Comparison of ENCODE assay signal across 13 mouse cellular contexts in genomic region chr8:72323131-72323725, GRCm38 (mm10). TPM values are rescaled to one million over a fixed set of nuclear protein-coding genes. Genes with fewer than 3 reads are reported as not detected.
A peak's percentile ranks its signal among the peaks of the same experiment; 100 is the strongest.
DNase-seq lines count a peak whose midpoint lies in the region; ATAC-seq and TF ChIP-seq lines count a peak whose summit lies in the region.
"Had no signal": no experiment of that assay in that cellular context is flagged by ENCODE, and none has a peak within 500 bp of the region (broad histone marks: within the 10 kb centered on the region; RNA-seq: fewer than 3 reads in every experiment).

No protein-coding gene starts in this region.

- 51% methylated on average over 6 of the region's 6 CpGs for WGBS in heart, embryonic 11.5 days (ENCODE audit: insufficient replicate concordance)
- WGBS in hindbrain, embryonic 14.5 days, result 73% methylated on average over 6 of the region's 6 CpGs

- peaks cover 19% of the 10 kb centered on the region for H3K27me3 ChIP-seq in heart, embryonic 11.5 days (ENCODE audit: control insufficient read depth, insufficient read depth, low read length)
- H3K27me3 ChIP-seq in splenic B cell, adult 2 months (ENCODE audit: control insufficient read depth, insufficient read depth, low read length, poor library complexity, severe bottlenecking), result no peaks in the 10 kb centered on the region
- peaks cover 40% of the 10 kb centered on the region for H3K27me3 ChIP-seq in hindbrain, embryonic 14.5 days (ENCODE audit: control insufficient read depth, insufficient read depth, low read length)

- TF ChIP-seq POLR2A in embryonic fibroblast, embryonic 13.5 days (IDR thresholded peaks at IDR 0.05; ENCODE audit: low read depth, low read length), result 0 out of 2 replicates have a peak, but pooled peaks have one; percentile 3

- no peaks in the 10 kb centered on the region for H3K9me3 ChIP-seq in heart, embryonic 11.5 days (replicated peaks; ENCODE audit: control insufficient read depth, low read length)
- no peaks in the 10 kb centered on the region for H3K9me3 ChIP-seq in hindbrain, embryonic 14.5 days (ENCODE audit: control insufficient read depth, low read length)
- H3K9me3 ChIP-seq: hindbrain, embryonic 13.5 days had no signal

- ATAC-seq in heart, embryonic 11.5 days (replicated peaks; ENCODE audit: insufficient number of reproducible peaks, low FRiP score, low TSS enrichment), result no peak
- ATAC-seq in hindbrain, embryonic 14.5 days (ENCODE audit: low FRiP score), result no peak
- ATAC-seq: forebrain, embryonic 14.5 days had no signal

- H3K4me3 ChIP-seq in heart, embryonic 11.5 days (ENCODE audit: low read depth, low read length), result 0 out of 2 replicates have a peak overlapping the region, but pooled peaks have one; percentile 8
- H3K4me3 ChIP-seq in embryonic fibroblast, embryonic 13.5 days (ENCODE audit: insufficient read depth, low read length), result no peak overlapping the region
- no peak overlapping the region for H3K4me3 ChIP-seq in hindbrain, embryonic 14.5 days (replicated peaks; ENCODE audit: low read length)
- H3K4me3 ChIP-seq: hindbrain, embryonic 13.5 days had no signal

- no peak for DNase-seq in heart, postnatal 10 days
- DNase-seq in right cerebral cortex, adult 18-20 months, result peak; percentile 50
- DNase-seq in right cerebral cortex, postnatal 4 days, result no peak
- DNase-seq in splenic B cell, adult 2 months (ENCODE audit: low read depth, low spot score), result peak; percentile 61
- DNase-seq in hindbrain, embryonic 14.5 days (ENCODE audit: low spot score), result no peak
- no peak for DNase-seq in adrenal gland, adult 18-20 months (ENCODE audit: low spot score in 2 of 2)
- DNase-seq: cerebellum, adult 2 months; left cerebral cortex, postnatal 4 days; retina, postnatal 1 day had no signal

- 0 out of 2 replicates have a peak overlapping the region, but pooled peaks have one; percentile 46 for H3K27ac ChIP-seq in heart, embryonic 11.5 days (ENCODE audit: low read depth, low read length)
- H3K27ac ChIP-seq in embryonic fibroblast, embryonic 13.5 days (ENCODE audit: insufficient read depth, low read length), result no peak overlapping the region
- H3K27ac ChIP-seq in hindbrain, embryonic 14.5 days, result no peak overlapping the region
- H3K27ac ChIP-seq: hindbrain, embryonic 13.5 days had no signal

- intact Hi-C loops in heart, postnatal 10 days (cut with DNase I), result loop anchor here (1.0 kb wide), 1 partner anchor 28 kb away; no protein-coding TSS in a partner anchor

- H3K4me1 ChIP-seq in heart, embryonic 11.5 days (ENCODE audit: control insufficient read depth, insufficient read depth, low read length), result peaks cover 19% of the 10 kb centered on the region; the same call in 1 of the 2 replicates
- peaks cover 2% of the 10 kb centered on the region; the same call in 1 of the 2 replicates for H3K4me1 ChIP-seq in embryonic fibroblast, embryonic 13.5 days (ENCODE audit: control insufficient read depth, insufficient read depth, low read length)
- H3K4me1 ChIP-seq in hindbrain, embryonic 14.5 days (replicated peaks; ENCODE audit: control insufficient read depth, insufficient read depth, low read length), result 0 out of 2 replicates have a peak, but pooled peaks cover 6% of the 10 kb centered on the region

- no peaks in the 10 kb centered on the region for H3K36me3 ChIP-seq in heart, embryonic 11.5 days (ENCODE audit: control insufficient read depth, insufficient read depth, low read length)
- H3K36me3 ChIP-seq in splenic B cell, adult 2 months (ENCODE audit: control insufficient read depth, insufficient read depth, low read length, poor library complexity, severe bottlenecking), result peaks cover 35% of the 10 kb centered on the region
- no peaks in the 10 kb centered on the region for H3K36me3 ChIP-seq in hindbrain, embryonic 14.5 days (replicated peaks; ENCODE audit: control insufficient read depth, insufficient read depth)
- H3K36me3 ChIP-seq: hindbrain, embryonic 13.5 days had no signal

- no peak for TF ChIP-seq CTCF in embryonic fibroblast, embryonic 13.5 days (IDR thresholded peaks at IDR 0.05; ENCODE audit: borderline replicate concordance, insufficient read depth, low read length)

- H3K9ac ChIP-seq in heart, embryonic 11.5 days (ENCODE audit: low read depth, low read length), result no peak overlapping the region
- H3K9ac ChIP-seq in hindbrain, embryonic 14.5 days, result no peak overlapping the region
- H3K9ac ChIP-seq: hindbrain, embryonic 13.5 days had no signal

- no peak overlapping the region; the same call in 1 of the 2 replicates for H3K4me2 ChIP-seq in heart, embryonic 11.5 days
- no peak overlapping the region for H3K4me2 ChIP-seq in hindbrain, embryonic 14.5 days (replicated peaks)
- H3K4me2 ChIP-seq: hindbrain, embryonic 13.5 days had no signal

RNA-seq across cellular contexts. Expression of gene Klf2, which starts 4.4 kb away (rescaled TPM):
- 16.7 and 17.7 TPM in 2 replicates for polyA plus RNA-seq in heart, embryonic 11.5 days (2014; fragmentation: Nextera tagmentation; extraction: Ambion mirVana)
- total RNA-seq in heart, postnatal 10 days (2021), result 10 to 100 TPM; 69.7 to 82.8 TPM
- 19.1 and 19.7 TPM in 2 replicates for polyA plus RNA-seq in embryonic fibroblast, embryonic 13.5 days (2011; ENCODE audit: insufficient read length, low read depth, missing spikeins)
- 6.8 and 9.5 TPM in 2 replicates for polyA plus RNA-seq in hindbrain, embryonic 14.5 days (2014; fragmentation: Nextera tagmentation; extraction: Ambion mirVana)
- total RNA-seq in adrenal gland, adult 18-20 months (2021), result 10 to 100 TPM; 44.4 to 68.3 TPM

RNA-seq across cellular contexts. Expression of gene Gm10282, which starts 18.2 kb away (rescaled TPM):
- 22.5 and 25.2 TPM in 2 replicates for polyA plus RNA-seq in heart, embryonic 11.5 days (2014; fragmentation: Nextera tagmentation; extraction: Ambion mirVana)
- total RNA-seq in heart, postnatal 10 days (2021), result 10 to 100 TPM; 15.9 to 19.4 TPM
- 3.8 and 4.6 TPM in 2 replicates for polyA plus RNA-seq in embryonic fibroblast, embryonic 13.5 days (2011; ENCODE audit: insufficient read length, low read depth, missing spikeins)
- polyA plus RNA-seq in hindbrain, embryonic 14.5 days (2014; fragmentation: Nextera tagmentation; extraction: Ambion mirVana), result 13.1 and 14.3 TPM in 2 replicates
- 10 to 100 TPM in 1 of 2 experiments, 1 to 10 TPM in 1; 4.1 to 11.3 TPM for total RNA-seq in adrenal gland, adult 18-20 months (2021)

Comparison
In these comparisons a context has a peak if more than half of its experiments do, and no peak if none do; other contexts are left out.
1. DNase-seq: peak in right cerebral cortex, adult 18-20 months (single experiment) and splenic B cell, adult 2 months (single experiment); none in heart, postnatal 10 days (0 of 2), right cerebral cortex, postnatal 4 days (single experiment), hindbrain, embryonic 14.5 days (single experiment) and adrenal gland, adult 18-20 months (0 of 2).